Mouse (Mus musculus): ENCODE measurements around the gene Hebp1. TPM values are rescaled to one million over a fixed set of nuclear protein-coding genes. Genes with fewer than 3 reads are reported as not detected.

Gene Hebp1
- total and polyA plus RNA-seq, 3 experiments: 11.3 to 57.8 (median 46.6) TPM

DNA sequence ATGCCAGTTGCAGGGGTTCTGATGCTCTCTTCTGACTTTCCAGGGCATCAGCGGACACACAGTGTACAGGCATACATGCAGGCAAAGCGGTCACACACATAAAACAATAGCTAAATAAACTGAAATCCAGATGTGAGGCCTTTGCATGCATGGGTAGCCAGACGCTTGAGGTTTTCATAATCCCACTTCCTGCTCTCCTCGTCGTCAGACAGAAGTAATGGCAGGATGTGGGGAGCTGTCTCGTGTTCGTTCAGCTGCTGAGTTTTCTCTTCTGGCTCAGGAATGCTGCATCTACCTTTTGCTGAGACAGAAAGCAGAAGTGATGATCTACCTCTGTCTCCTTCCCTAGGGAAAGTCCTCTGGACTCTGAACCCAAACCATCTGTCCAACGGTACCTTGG, 20.5 kb upstream of the Hebp1 start:
- H3K4me1 ChIP-seq (ENCODE audit: control insufficient read depth, insufficient read depth, low read length): no peaks in the 10 kb centered on the region
- no peaks in the 10 kb centered on the region for H3K36me3 ChIP-seq (ENCODE audit: control insufficient read depth, insufficient read depth, low read length)
- 49% methylated on average over 8 of the region's 8 CpGs for WGBS
- TF ChIP-seq POLR2A (IDR thresholded peaks at IDR 0.05; ENCODE audit: insufficient read depth, low read depth, low read length) (no peak), EP300 (IDR thresholded peaks at IDR 0.05; ENCODE audit: insufficient read depth, low read depth, low read length) (no peak), CTCF (IDR thresholded peaks at IDR 0.05) (no peak)
- intact Hi-C loops (cut with DNase I): no loop called here
- H3K27ac ChIP-seq: no peak overlapping the region
- no peaks in the 10 kb centered on the region for H3K79me2 ChIP-seq (replicated peaks; ENCODE audit: control insufficient read depth, insufficient read depth, low read length)
- H3K4me3 ChIP-seq: no peak overlapping the region
- no peak for DNase-seq
- H3K27me3 ChIP-seq (ENCODE audit: control insufficient read depth, insufficient read depth, low read length): no peaks in the 10 kb centered on the region
- H3K9ac ChIP-seq (ENCODE audit: low read depth, low read length): no peak overlapping the region

DNA sequence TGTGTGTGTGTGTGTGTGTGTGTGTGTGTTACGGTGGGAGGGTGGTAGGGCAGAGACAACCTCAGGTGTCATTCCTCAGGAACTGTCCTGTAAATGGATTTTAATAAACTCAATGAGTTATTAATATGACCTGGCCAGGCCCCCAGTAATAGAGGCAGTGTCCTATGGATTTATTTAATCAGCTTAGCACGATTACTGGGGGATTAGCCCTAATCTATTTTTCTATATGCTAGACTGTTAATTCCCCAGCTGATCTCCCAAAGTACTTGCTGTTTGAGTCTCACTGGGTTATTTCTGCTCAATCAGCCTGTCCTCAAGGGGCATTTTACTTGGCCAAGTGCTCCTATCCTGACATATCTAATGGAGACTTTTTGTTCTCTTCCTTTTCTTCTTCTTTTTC, 14.8 kb upstream of the Hebp1 start:
- H3K36me3 ChIP-seq (ENCODE audit: control insufficient read depth, insufficient read depth, low read length): no peaks in the 10 kb centered on the region
- TF ChIP-seq EP300 (IDR thresholded peaks at IDR 0.05; ENCODE audit: insufficient read depth, low read depth, low read length) (no peak), POLR2A (IDR thresholded peaks at IDR 0.05; ENCODE audit: insufficient read depth, low read depth, low read length) (no peak), CTCF (IDR thresholded peaks at IDR 0.05) (no peak)
- no peak overlapping the region for H3K27ac ChIP-seq
- H3K9ac ChIP-seq (ENCODE audit: low read depth, low read length): no peak overlapping the region
- intact Hi-C loops (cut with DNase I): no loop called here
- H3K4me1 ChIP-seq (ENCODE audit: control insufficient read depth, insufficient read depth, low read length): no peaks in the 10 kb centered on the region
- DNase-seq: no peak
- no peaks in the 10 kb centered on the region for H3K27me3 ChIP-seq (ENCODE audit: control insufficient read depth, insufficient read depth, low read length)
- no peak overlapping the region for H3K4me3 ChIP-seq
- WGBS: 90% methylated on average over 2 of the region's 2 CpGs
- no peaks in the 10 kb centered on the region for H3K79me2 ChIP-seq (replicated peaks; ENCODE audit: control insufficient read depth, insufficient read depth, low read length)

DNA sequence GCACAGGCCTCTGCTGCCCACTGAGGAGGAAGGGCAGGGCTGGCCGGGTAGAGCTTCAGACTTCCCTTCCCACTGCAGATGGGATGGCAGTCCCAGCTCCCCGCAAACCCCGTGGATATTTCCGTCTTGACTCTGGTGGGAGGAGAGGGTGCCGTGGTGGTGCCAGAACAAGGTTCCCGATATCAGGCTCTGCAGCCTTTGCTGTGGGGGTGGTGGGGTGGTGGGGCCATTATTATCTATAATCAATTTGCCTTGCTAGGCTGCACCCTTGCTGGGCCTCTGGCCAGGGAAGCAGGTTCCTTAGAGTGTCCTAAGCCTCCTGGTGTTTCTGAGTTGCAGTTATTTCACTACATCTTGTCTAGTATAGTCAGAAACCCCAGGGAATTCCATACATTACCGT, 13.3 kb upstream of the Hebp1 start:
- DNase-seq: no peak
- Histone ChIP-seq H3K27me3 (ENCODE audit: control insufficient read depth, insufficient read depth, low read length) (no peaks in the 10 kb centered on the region), H3K9ac (ENCODE audit: low read depth, low read length) (no peak overlapping the region), H3K4me1 (ENCODE audit: control insufficient read depth, insufficient read depth, low read length) (no peaks in the 10 kb centered on the region), H3K79me2 (replicated peaks; ENCODE audit: control insufficient read depth, insufficient read depth, low read length) (no peaks in the 10 kb centered on the region), H3K4me3 (no peak overlapping the region), H3K27ac (no peak overlapping the region), H3K36me3 (ENCODE audit: control insufficient read depth, insufficient read depth, low read length) (no peaks in the 10 kb centered on the region)
- intact Hi-C loops (cut with DNase I): no loop called here
- TF ChIP-seq CTCF (IDR thresholded peaks at IDR 0.05) (no peak), EP300 (IDR thresholded peaks at IDR 0.05; ENCODE audit: insufficient read depth, low read depth, low read length) (no peak), POLR2A (IDR thresholded peaks at IDR 0.05; ENCODE audit: insufficient read depth, low read depth, low read length) (no peak)
- WGBS: 75% methylated on average over 7 of the region's 7 CpGs

DNA sequence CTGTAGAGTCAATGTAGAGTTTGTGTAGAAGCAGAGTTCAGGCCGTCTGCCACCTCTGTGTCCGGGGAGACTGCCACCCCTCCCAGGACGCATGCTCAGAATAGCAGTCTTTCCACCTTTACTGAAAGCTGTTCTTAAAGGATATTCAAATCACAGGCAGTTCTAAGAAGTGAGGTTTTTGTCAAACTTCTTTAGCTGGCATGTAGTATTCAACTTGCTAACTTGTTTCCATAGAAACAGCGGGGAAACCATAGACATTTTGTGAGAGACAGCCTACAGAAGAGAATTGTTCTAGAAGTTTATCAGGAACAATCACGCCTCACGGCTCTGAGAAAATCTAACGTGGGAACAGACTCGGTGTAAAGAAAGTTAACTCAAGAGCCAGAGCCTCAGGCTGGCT, 9.1 kb upstream of the Hebp1 start:
- no peak overlapping the region for H3K27ac ChIP-seq
- 74% methylated on average over 8 of the region's 8 CpGs for WGBS
- no peak overlapping the region for H3K9ac ChIP-seq (ENCODE audit: low read depth, low read length)
- intact Hi-C loops (cut with DNase I): no loop called here
- no peak for DNase-seq
- H3K4me3 ChIP-seq: no peak overlapping the region
- no peaks in the 10 kb centered on the region for H3K4me1 ChIP-seq (ENCODE audit: control insufficient read depth, insufficient read depth, low read length)
- no peaks in the 10 kb centered on the region for H3K27me3 ChIP-seq (ENCODE audit: control insufficient read depth, insufficient read depth, low read length)
- H3K79me2 ChIP-seq (replicated peaks; ENCODE audit: control insufficient read depth, insufficient read depth, low read length): no peaks in the 10 kb centered on the region
- TF ChIP-seq POLR2A (IDR thresholded peaks at IDR 0.05; ENCODE audit: insufficient read depth, low read depth, low read length) (no peak), EP300 (IDR thresholded peaks at IDR 0.05; ENCODE audit: insufficient read depth, low read depth, low read length) (no peak), CTCF (IDR thresholded peaks at IDR 0.05) (no peak)
- H3K36me3 ChIP-seq (ENCODE audit: control insufficient read depth, insufficient read depth, low read length): no peaks in the 10 kb centered on the region

DNA sequence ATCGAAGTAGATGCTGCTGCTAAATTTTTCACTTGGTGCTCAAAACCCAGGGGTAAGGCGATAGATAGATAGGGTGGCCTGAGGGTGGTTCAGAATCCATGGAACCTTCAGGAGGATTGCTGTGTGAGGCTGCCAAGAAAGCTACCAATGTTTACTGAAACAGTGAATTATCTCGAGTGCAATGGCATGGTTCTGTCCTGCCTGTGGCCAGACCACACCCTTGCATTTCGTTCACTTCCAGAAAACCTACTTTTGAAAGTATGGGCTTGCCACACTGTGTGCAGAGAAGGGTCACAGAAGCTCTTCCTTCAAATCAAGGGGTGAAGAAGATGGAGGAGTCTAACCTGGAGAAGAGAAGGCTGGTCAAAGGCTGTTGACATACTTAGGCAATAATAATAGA, 8.0 kb upstream of the Hebp1 start:
- no peaks in the 10 kb centered on the region for H3K27me3 ChIP-seq (ENCODE audit: control insufficient read depth, insufficient read depth, low read length)
- no peaks in the 10 kb centered on the region for H3K4me1 ChIP-seq (ENCODE audit: control insufficient read depth, insufficient read depth, low read length)
- no peak overlapping the region for H3K27ac ChIP-seq
- WGBS: 79% methylated on average over 4 of the region's 4 CpGs
- H3K4me3 ChIP-seq: no peak overlapping the region
- intact Hi-C loops (cut with DNase I): no loop called here
- no peak overlapping the region for H3K9ac ChIP-seq (ENCODE audit: low read depth, low read length)
- no peak for TF ChIP-seq POLR2A (IDR thresholded peaks at IDR 0.05; ENCODE audit: insufficient read depth, low read depth, low read length)
- no peak for TF ChIP-seq EP300 (IDR thresholded peaks at IDR 0.05; ENCODE audit: insufficient read depth, low read depth, low read length)
- no peak for TF ChIP-seq CTCF (IDR thresholded peaks at IDR 0.05)
- H3K36me3 ChIP-seq (ENCODE audit: control insufficient read depth, insufficient read depth, low read length): no peaks in the 10 kb centered on the region
- H3K79me2 ChIP-seq (replicated peaks; ENCODE audit: control insufficient read depth, insufficient read depth, low read length): no peaks in the 10 kb centered on the region
- DNase-seq: no peak

DNA sequence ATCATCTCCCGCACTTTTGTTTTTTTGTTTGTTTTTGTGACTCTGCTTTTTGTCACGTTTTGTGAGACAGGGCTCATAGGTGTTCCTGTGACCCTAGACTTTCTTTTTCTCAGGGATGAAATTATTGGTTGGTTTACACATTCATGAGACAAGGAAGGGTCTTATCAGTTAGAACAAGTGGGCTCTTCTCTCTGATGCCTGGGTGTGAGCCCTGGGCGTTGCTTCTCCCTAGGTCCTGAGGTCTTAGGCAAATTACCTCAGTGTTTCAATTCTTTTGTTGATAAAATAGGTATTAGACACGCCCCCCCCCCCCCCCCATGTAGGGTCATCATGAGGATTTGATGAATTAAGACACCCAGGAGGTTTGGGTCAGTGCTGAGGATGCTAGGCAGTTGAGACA, 7.0 kb upstream of the Hebp1 start:
- Histone ChIP-seq H3K79me2 (replicated peaks; ENCODE audit: control insufficient read depth, insufficient read depth, low read length) (no peaks in the 10 kb centered on the region), H3K9ac (ENCODE audit: low read depth, low read length) (no peak overlapping the region), H3K27me3 (ENCODE audit: control insufficient read depth, insufficient read depth, low read length) (no peaks in the 10 kb centered on the region), H3K4me3 (no peak overlapping the region), H3K27ac (no peak overlapping the region), H3K36me3 (ENCODE audit: control insufficient read depth, insufficient read depth, low read length) (no peaks in the 10 kb centered on the region), H3K4me1 (ENCODE audit: control insufficient read depth, insufficient read depth, low read length) (no peaks in the 10 kb centered on the region)
- 73% methylated on average over 4 of the region's 4 CpGs for WGBS
- TF ChIP-seq EP300 (IDR thresholded peaks at IDR 0.05; ENCODE audit: insufficient read depth, low read depth, low read length): no peak
- TF ChIP-seq CTCF (IDR thresholded peaks at IDR 0.05): no peak
- TF ChIP-seq POLR2A (IDR thresholded peaks at IDR 0.05; ENCODE audit: insufficient read depth, low read depth, low read length): no peak
- intact Hi-C loops (cut with DNase I): no loop called here
- no peak for DNase-seq

All from heart, adult 2 months (tissue).